Mouse (Mus musculus) heart, embryonic 13.5 days (tissue): ENCODE measurements at regions not wholly inside any gene's neighbourhood (a gene's known extent, or its start where the extent isn't known, plus 50 kb on each side); places are given as distances from the start of the nearest gene placed in this dataset.

Experiments used
- ATAC-seq: fragments of 200-750 bp; cut with Nextera tagmentation; 2 replicates; pipeline ENCODE4 v1.8.0; 2017; ENCODE audit warnings: moderate TSS enrichment; ENCODE audit not compliant: insufficient number of reproducible peaks, low FRiP score, low TSS enrichment; ENCODE audit errors: extremely low read depth
- H3K27ac ChIP-seq: fragments of 300-500 bp; sonication (generic); replicated peaks from 2 replicates; pipeline ENCODE4 v1.5.1; 2015; ENCODE audit warnings: moderate library complexity, mild to moderate bottlenecking, inconsistent platforms
- H3K27me3 ChIP-seq: fragments of 300-500 bp; sonication (generic); replicated peaks from 2 replicates; pipeline ENCODE4 v1.6.1; 2015; ENCODE audit warnings: mild to moderate bottlenecking, inconsistent platforms
- H3K36me3 ChIP-seq: fragments of 300-500 bp; sonication (generic); 2 replicates; pipeline ENCODE4 v1.6.1; 2015; ENCODE audit warnings: mild to moderate bottlenecking, inconsistent platforms
- H3K4me1 ChIP-seq: fragments of 300-500 bp; sonication (generic); 2 replicates; pipeline ENCODE4 v1.6.1; 2015; ENCODE audit warnings: inconsistent platforms
- H3K4me2 ChIP-seq: fragments of 300-500 bp; sonication (generic); 2 replicates; pipeline ENCODE4 v1.6.1; 2015; ENCODE audit warnings: inconsistent platforms, mild to moderate bottlenecking, moderate library complexity
- H3K4me3 ChIP-seq: fragments of 300-500 bp; sonication (generic); 2 replicates; pipeline ENCODE4 v1.5.1; 2015; ENCODE audit warnings: moderate library complexity, mild to moderate bottlenecking, inconsistent platforms
- H3K9ac ChIP-seq: fragments of 300-500 bp; sonication (generic); 2 replicates; pipeline ENCODE4 v1.6.1; 2015; ENCODE audit warnings: inconsistent platforms, mild to moderate bottlenecking, moderate library complexity
- H3K9me3 ChIP-seq: fragments of 300-500 bp; sonication (generic); 2 replicates; pipeline ENCODE4 v1.6.1; 2016; ENCODE audit warnings: inconsistent platforms
- WGBS: fragments of 180-500 bp; shearing (Covaris S2); methylation state at CpG from one replicate; pipeline ENCODE4 v1.1.7; 2015; ENCODE audit warnings: mixed read lengths; 5-methylcytosine and 5-hydroxymethylcytosine counted together

GRCm38 (mm10) chr3:102574320-102574719, 104.6 kb downstream of the Ngf start:
- H3K9me3 ChIP-seq: no peaks in the 10 kb centered on the region
- no peaks in the 10 kb centered on the region for H3K4me1 ChIP-seq
- no peak overlapping the region for H3K4me2 ChIP-seq
- H3K27ac ChIP-seq: no peak overlapping the region
- no peak overlapping the region for H3K4me3 ChIP-seq
- WGBS: 70% methylated on average over 2 of the region's 2 CpGs
- no peaks in the 10 kb centered on the region for H3K36me3 ChIP-seq
- H3K9ac ChIP-seq: no peak overlapping the region
- no peaks in the 10 kb centered on the region for H3K27me3 ChIP-seq
- ATAC-seq: no peak

GRCm38 (mm10) chr3:102576896-102577295, 107.2 kb downstream of the Ngf start:
- no peak overlapping the region for H3K4me2 ChIP-seq
- no peak overlapping the region for H3K27ac ChIP-seq
- H3K27me3 ChIP-seq: peaks cover 3% of the 10 kb centered on the region; the same call in 1 of the 2 replicates
- no peaks in the 10 kb centered on the region for H3K9me3 ChIP-seq
- H3K4me3 ChIP-seq: no peak overlapping the region
- no peak for ATAC-seq
- no peaks in the 10 kb centered on the region for H3K4me1 ChIP-seq
- no peaks in the 10 kb centered on the region for H3K36me3 ChIP-seq
- WGBS: 68% methylated on average over 2 of the region's 2 CpGs
- no peak overlapping the region for H3K9ac ChIP-seq

GRCm38 (mm10) chr3:102581830-102582229, 112.1 kb downstream of the Ngf start:
- Histone ChIP-seq H3K27ac (no peak overlapping the region), H3K9me3 (no peaks in the 10 kb centered on the region), H3K4me1 (peaks cover 8% of the 10 kb centered on the region), H3K4me3 (no peak overlapping the region), H3K9ac (no peak overlapping the region), H3K27me3 (peaks cover 3% of the 10 kb centered on the region; the same call in 1 of the 2 replicates), H3K4me2 (no peak overlapping the region), H3K36me3 (no peaks in the 10 kb centered on the region)
- WGBS: 70% methylated on average over 3 of the region's 3 CpGs
- no peak for ATAC-seq

GRCm38 (mm10) chr3:102585136-102585535, 115.4 kb downstream of the Ngf start:
- Histone ChIP-seq H3K36me3 (no peaks in the 10 kb centered on the region), H3K9ac (no peak overlapping the region), H3K9me3 (no peaks in the 10 kb centered on the region), H3K27ac (no peak overlapping the region), H3K4me1 (peaks cover 8% of the 10 kb centered on the region), H3K4me3 (no peak overlapping the region), H3K27me3 (no peaks in the 10 kb centered on the region), H3K4me2 (no peak overlapping the region)
- WGBS: 81% methylated on average over 2 of the region's 2 CpGs
- ATAC-seq: no peak

- Histone ChIP-seq H3K4me3 (no peak overlapping the region), H3K27ac (no peak overlapping the region), H3K9ac (no peak overlapping the region), H3K27me3 (no peaks in the 10 kb centered on the region), H3K4me2 (no peak overlapping the region), H3K4me1 (peaks cover 8% of the 10 kb centered on the region), H3K36me3 (no peaks in the 10 kb centered on the region), H3K9me3 (no peaks in the 10 kb centered on the region)
- WGBS: 12% methylated on average over 5 of the region's 5 CpGs
- ATAC-seq: no peak
Observed at GRCm38 (mm10) chr3:102586221-102586620, 116.5 kb downstream of the Ngf start.

- H3K4me1 ChIP-seq: no peaks in the 10 kb centered on the region
- H3K4me2 ChIP-seq: no peak overlapping the region
- no peak overlapping the region for H3K9ac ChIP-seq
- 61% methylated on average over 7 of the region's 7 CpGs for whole genome bisulfite sequencing
- no peaks in the 10 kb centered on the region for H3K36me3 ChIP-seq
- H3K27ac ChIP-seq: no peak overlapping the region
- H3K27me3 ChIP-seq: peaks cover 11% of the 10 kb centered on the region; the same call in 1 of the 2 replicates
- ATAC-seq: no peak
- no peak overlapping the region for H3K4me3 ChIP-seq
- H3K9me3 ChIP-seq: no peaks in the 10 kb centered on the region
Observed at GRCm38 (mm10) chr3:102592041-102592440, 122.3 kb downstream of the Ngf start.

- H3K4me2 ChIP-seq: no peak overlapping the region
- H3K9ac ChIP-seq: no peak overlapping the region
- peaks cover 8% of the 10 kb centered on the region; the same call in 1 of the 2 replicates for H3K27me3 ChIP-seq
- WGBS: 75% methylated on average over 4 of the region's 4 CpGs
- H3K4me3 ChIP-seq: no peak overlapping the region
- no peak for ATAC-seq
- no peaks in the 10 kb centered on the region for H3K36me3 ChIP-seq
- no peak overlapping the region for H3K27ac ChIP-seq
- H3K9me3 ChIP-seq: peaks cover 5% of the 10 kb centered on the region
- H3K4me1 ChIP-seq: no peaks in the 10 kb centered on the region
Observed at GRCm38 (mm10) chr3:102596944-102597551, 127.3 kb downstream of the Ngf start.

GRCm38 (mm10) chr3:102599061-102599460, 129.3 kb downstream of the Ngf start:
- no peak for ATAC-seq
- H3K4me3 ChIP-seq: no peak overlapping the region
- H3K27ac ChIP-seq: no peak overlapping the region
- H3K27me3 ChIP-seq: peaks cover 8% of the 10 kb centered on the region; the same call in 1 of the 2 replicates
- no peaks in the 10 kb centered on the region for H3K4me1 ChIP-seq
- 70% methylated on average over 7 of the region's 7 CpGs for WGBS
- no peak overlapping the region for H3K9ac ChIP-seq
- H3K36me3 ChIP-seq: no peaks in the 10 kb centered on the region
- H3K4me2 ChIP-seq: no peak overlapping the region
- peaks cover 5% of the 10 kb centered on the region for H3K9me3 ChIP-seq

- H3K4me1 ChIP-seq: no peaks in the 10 kb centered on the region
- 82% methylated on average over 13 of the region's 13 CpGs for WGBS
- no peak for ATAC-seq
- no peak overlapping the region for H3K4me3 ChIP-seq
- no peaks in the 10 kb centered on the region for H3K36me3 ChIP-seq
- H3K9me3 ChIP-seq: peaks cover 5% of the 10 kb centered on the region
- H3K27ac ChIP-seq: no peak overlapping the region
- no peak overlapping the region for H3K4me2 ChIP-seq
- H3K27me3 ChIP-seq: peaks cover under 1% of the 10 kb centered on the region; the same call in 1 of the 2 replicates
- H3K9ac ChIP-seq: no peak overlapping the region
Observed at GRCm38 (mm10) chr3:102602766-102603165, 131.6 kb upstream of the Tspan2 start.

- H3K27ac ChIP-seq: no peak overlapping the region
- H3K36me3 ChIP-seq: no peaks in the 10 kb centered on the region
- no peaks in the 10 kb centered on the region for H3K9me3 ChIP-seq
- H3K9ac ChIP-seq: no peak overlapping the region
- H3K4me3 ChIP-seq: no peak overlapping the region
- no peak overlapping the region for H3K4me2 ChIP-seq
- H3K27me3 ChIP-seq: peaks cover 9% of the 10 kb centered on the region
- H3K4me1 ChIP-seq: no peaks in the 10 kb centered on the region
- WGBS: 70% methylated on average over 2 of the region's 2 CpGs
- ATAC-seq: no peak
Observed at GRCm38 (mm10) chr3:102605284-102605683, 129.0 kb upstream of the Tspan2 start.

- ATAC-seq: no peak
- Histone ChIP-seq H3K36me3 (no peaks in the 10 kb centered on the region), H3K4me3 (no peak overlapping the region), H3K27me3 (peaks cover 22% of the 10 kb centered on the region), H3K4me2 (no peak overlapping the region), H3K27ac (no peak overlapping the region), H3K9me3 (no peaks in the 10 kb centered on the region), H3K4me1 (0 out of 2 replicates have a peak, but pooled peaks cover 7% of the 10 kb centered on the region), H3K9ac (no peak overlapping the region)
- WGBS: 40% methylated on average over 5 of the region's 5 CpGs
Observed at GRCm38 (mm10) chr3:102610970-102611369, 123.4 kb upstream of the Tspan2 start.
